Mouse (Mus musculus): ENCODE results near the gene Mocs1.

Gene Mocs1

GRCm38 (mm10) chr17:49428239-49428688, at the start of gene Mocs1:
Gene Mocs1, plus strand, starts transcription at chr17:49428362.
- DNase-seq = peak; percentile 99

- no peak for DNase-seq
Measured at GRCm38 (mm10) chr17:49379645-49380044, 48.5 kb upstream of the Mocs1 start.

- no peak for DNase-seq
Measured at GRCm38 (mm10) chr17:49384217-49384943, 43.8 kb upstream of the Mocs1 start.

GRCm38 (mm10) chr17:49387741-49388140, 40.4 kb upstream of the Mocs1 start:
- no peak for DNase-seq

- DNase-seq = peak; percentile 35
Measured at GRCm38 (mm10) chr17:49392751-49393150, 35.4 kb upstream of the Mocs1 start.

- peak; percentile 11 for DNase-seq
Measured at GRCm38 (mm10) chr17:49394836-49395235, 33.3 kb upstream of the Mocs1 start.

- DNase-seq = no peak
Measured at GRCm38 (mm10) chr17:49399605-49400004, 28.6 kb upstream of the Mocs1 start.

GRCm38 (mm10) chr17:49400130-49400529, 28.0 kb upstream of the Mocs1 start:
- DNase-seq = peak; percentile 92

GRCm38 (mm10) chr17:49403151-49403550, 25.0 kb upstream of the Mocs1 start:
- DNase-seq = peak; percentile 64

- DNase-seq = peak; percentile 65
Measured at GRCm38 (mm10) chr17:49405927-49406326, 22.2 kb upstream of the Mocs1 start.

GRCm38 (mm10) chr17:49412974-49413373, 15.2 kb upstream of the Mocs1 start:
- peak; percentile 2 for DNase-seq

- DNase-seq = peak; percentile 86
Measured at GRCm38 (mm10) chr17:49413554-49413953, 14.6 kb upstream of the Mocs1 start.

GRCm38 (mm10) chr17:49416228-49416627, 11.9 kb upstream of the Mocs1 start:
- DNase-seq = peak; percentile 68

GRCm38 (mm10) chr17:49419813-49420212, 8.3 kb upstream of the Mocs1 start:
- DNase-seq = no peak

- DNase-seq = peak; percentile 64
Measured at GRCm38 (mm10) chr17:49422286-49423066, 5.7 kb upstream of the Mocs1 start.

GRCm38 (mm10) chr17:49423067-49423325, 5.2 kb upstream of the Mocs1 start:
- DNase-seq = no peak

GRCm38 (mm10) chr17:49423872-49424271, 4.3 kb upstream of the Mocs1 start:
- DNase-seq = peak; percentile 41

GRCm38 (mm10) chr17:49427631-49428238, 427 bp upstream of the Mocs1 start:
- peak; percentile 88 for DNase-seq

- peak; percentile 95 for DNase-seq
Measured at GRCm38 (mm10) chr17:49428751-49429415, 721 bp downstream of the Mocs1 start.

GRCm38 (mm10) chr17:49429471-49430129, 1.4 kb downstream of the Mocs1 start:
- DNase-seq = peak; percentile 91

- DNase-seq = peak; percentile 93
Measured at GRCm38 (mm10) chr17:49430136-49430535, 2.0 kb downstream of the Mocs1 start.

- DNase-seq = peak; percentile 86
Measured at GRCm38 (mm10) chr17:49431176-49431575, 3.0 kb downstream of the Mocs1 start.
